Mouse (Mus musculus) heart, adult 18-20 months (tissue): ENCODE measurements at regions not wholly inside any gene's neighbourhood (a gene's known extent, or its start where the extent isn't known, plus 50 kb on each side); places are given as distances from the start of the nearest gene placed in this dataset.

Experiments used
- DNase-seq, 2 experiments: peaks; one replicate each; pipeline ENCODE4 v3.0.0; 2021 to 2022; ENCODE audit warnings: mixed read lengths in 1 of 2

- peak; percentile 34 to 61 for DNase-seq
These were observed 72.8 kb upstream of the Slc25a13 start for GRCm38 (mm10) chr6:6289806-6290205.

- peak; percentile 28 to 68 for DNase-seq
These were observed 64.0 kb upstream of the Slc25a13 start for GRCm38 (mm10) chr6:6280812-6281568.

GRCm38 (mm10) chr6:6279646-6280045, 62.7 kb upstream of the Slc25a13 start:
- no peak for DNase-seq

- DNase-seq = no peak
These were observed 53.6 kb upstream of the Slc25a13 start for GRCm38 (mm10) chr6:6270545-6270944.
